Mouse (Mus musculus): ENCODE measurements around the gene Etnk1. TPM values are rescaled to one million over a fixed set of nuclear protein-coding genes. Genes with fewer than 3 reads are reported as not detected.

Gene Etnk1
- total and polyA plus RNA-seq, 3 experiments: 27.1 to 33.4 (median 32.8) TPM

DNA sequence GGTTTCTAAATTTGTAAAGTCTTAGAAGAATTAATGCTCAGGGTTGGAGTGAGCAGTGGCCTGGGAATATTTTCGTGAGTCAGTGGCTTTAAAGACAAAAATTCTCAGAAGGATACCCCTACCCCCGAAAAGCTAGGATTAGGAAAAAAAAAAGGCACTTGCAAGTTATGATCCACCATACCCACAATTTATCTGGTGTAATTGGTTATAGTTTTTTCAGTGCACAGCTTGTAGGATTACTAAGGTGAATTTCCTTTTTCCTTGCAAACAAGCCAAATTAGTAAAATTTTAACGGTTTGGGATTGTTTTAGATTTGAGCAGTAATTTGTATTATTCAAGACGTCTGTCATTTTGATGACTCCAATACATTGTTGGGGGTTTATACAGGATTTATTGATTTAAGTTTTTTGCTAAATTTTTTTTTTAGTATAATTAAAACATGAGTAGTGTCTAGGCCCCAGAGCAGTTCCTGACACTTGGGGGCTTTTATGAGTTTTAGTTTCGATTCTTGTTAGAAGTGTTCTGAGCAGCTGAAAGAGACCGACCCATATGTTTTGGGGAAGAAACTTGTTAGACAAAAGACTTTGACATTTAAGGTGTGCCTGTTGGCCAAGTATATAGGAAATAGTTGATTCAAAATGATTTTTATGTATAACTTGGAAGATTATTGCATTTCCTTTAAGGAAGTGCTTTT, 1.1 kb downstream of the Etnk1 start:
- peak overlapping the region; percentile 93 for H3K4me2 ChIP-seq (ENCODE audit: insufficient read depth, low read depth, poor library complexity, severe bottlenecking)
- no peak for DNase-seq (ENCODE audit: extremely low read depth)
- H3K4me1 ChIP-seq (ENCODE audit: control insufficient read depth in 1 of 2, insufficient read depth in 2 of 2): peaks cover 16 to 30% of the 10 kb centered on the region in 2 experiments
- peak; percentile 62; the same call in 1 of the 2 replicates for TF ChIP-seq ZNF384 (IDR thresholded peaks at IDR 0.05; ENCODE audit: low read depth, low read length)
- TF ChIP-seq IRF4 (IDR thresholded peaks at IDR 0.05; ENCODE audit: low read depth, low read length): peak; percentile 77
- no peak for TF ChIP-seq UBTF (IDR thresholded peaks at IDR 0.05; ENCODE audit: low read depth, low read length)
- peak; percentile 15; the same call in 1 of the 2 replicates for TF ChIP-seq MAX (IDR thresholded peaks at IDR 0.05; ENCODE audit: low read length)
- TF ChIP-seq TBP (conservative IDR thresholded peaks at IDR 0.05; ENCODE audit: low read depth, low read length): no peak
- peak; percentile 67; the same call in 1 of the 2 replicates for TF ChIP-seq MXI1 (IDR thresholded peaks at IDR 0.05; ENCODE audit: low read depth, low read length)
- peak; percentile 60; the same call in 1 of the 2 replicates for TF ChIP-seq ETS1 (conservative IDR thresholded peaks at IDR 0.05; ENCODE audit: low read depth, low read length)
- 0 out of 2 replicates have a peak, but pooled peaks have one; percentile 35 for TF ChIP-seq EP300 (IDR thresholded peaks at IDR 0.05; ENCODE audit: low read length)
- TF ChIP-seq CHD1 (IDR thresholded peaks at IDR 0.05; ENCODE audit: low read depth, low read length): peak; percentile 73; the same call in 1 of the 2 replicates
- TF ChIP-seq SMC3 (IDR thresholded peaks at IDR 0.05; ENCODE audit: low read depth, low read length): no peak
- peak; percentile 15; the same call in 1 of the 2 replicates for TF ChIP-seq HCFC1 (IDR thresholded peaks at IDR 0.05; ENCODE audit: low read depth, low read length)
- no peak for TF ChIP-seq BHLHE40 (IDR thresholded peaks at IDR 0.05; ENCODE audit: low read depth, low read length)
- TF ChIP-seq USF1 (IDR thresholded peaks at IDR 0.05; ENCODE audit: low read depth, low read length): no peak
- TF ChIP-seq MAZ (IDR thresholded peaks at IDR 0.05; ENCODE audit: low read depth, low read length): 0 out of 2 replicates have a peak, but pooled peaks have one; percentile 49
- no peak for TF ChIP-seq KAT2A (IDR thresholded peaks at IDR 0.05; ENCODE audit: insufficient replicate concordance, low read length)
- peak; percentile 90 for TF ChIP-seq SIN3A (IDR thresholded peaks at IDR 0.05; ENCODE audit: low read length)
- TF ChIP-seq NELFE (IDR thresholded peaks at IDR 0.05; ENCODE audit: low read depth, low read length): no peak; the same call in 1 of the 2 replicates
- TF ChIP-seq POLR2A (IDR thresholded peaks at IDR 0.05; ENCODE audit: low read depth, low read length): no peak
- no peak for TF ChIP-seq E2F4 (IDR thresholded peaks at IDR 0.05; ENCODE audit: insufficient replicate concordance, low read depth, low read length)
- no peak for TF ChIP-seq ZMIZ1 (IDR thresholded peaks at IDR 0.05; ENCODE audit: low read depth, low read length)
- no peak for TF ChIP-seq MYC (IDR thresholded peaks at IDR 0.05; ENCODE audit: low read depth, low read length)
- H3K27me3 ChIP-seq (replicated peaks): no peaks in the 10 kb centered on the region
- dilution Hi-C loops (cut with MboI; ENCODE audit: extremely low pct_ligation_motif_present, extremely low pct_unique_long_range_greater_than_20kb, low sequenced_read_pairs): no loop called here
- H3K4me3 ChIP-seq (replicated peaks in 1 of 3; ENCODE audit: low read depth in 2 of 3, low read length in 2 of 3, poor library complexity in 1 of 3): peak overlapping the region; percentile 87 to 95 (median 90)
- H3K79me2 ChIP-seq (replicated peaks; ENCODE audit: control insufficient read depth, extremely low read depth, insufficient read depth, poor library complexity, severe bottlenecking): peaks cover 54% of the 10 kb centered on the region
- H3K9me3 ChIP-seq (replicated peaks; ENCODE audit: low read length): no peaks in the 10 kb centered on the region
- peaks cover 6 to 23% of the 10 kb centered on the region in 2 experiments for H3K36me3 ChIP-seq (replicated peaks in 1 of 2; ENCODE audit: control insufficient read depth in 1 of 2, insufficient read depth in 1 of 2, low read length in 1 of 2)
- peak overlapping the region; percentile 99 for H3K9ac ChIP-seq (ENCODE audit: insufficient read depth, low read depth)
- H3K27ac ChIP-seq (ENCODE audit: insufficient read depth, low read depth): peak overlapping the region; percentile 64; the same call in 1 of the 2 replicates
- in situ Hi-C loops (cut with MboI; ENCODE audit: low pct_ligation_motif_present, low pct_unique_long_range_greater_than_20kb, low sequenced_read_pairs): loop anchor here (5.0 kb wide), 1 partner anchor 51 kb away; no protein-coding TSS in a partner anchor

Data from CH12.LX (cell line).